Mouse (Mus musculus) embryonic fibroblast, embryonic 13.5 days (primary cell): ENCODE data around the gene Srrd. TPM values are rescaled to one million over a fixed set of nuclear protein-coding genes. Genes with fewer than 3 reads are reported as not detected.
A peak's percentile ranks its signal among the peaks of the same experiment; 100 is the strongest.

Experiments used
- H3K27ac ChIP-seq: 2 replicates; pipeline ENCODE4 v1.5.1; 2012; ENCODE audit warnings: low read length, control low read depth, inconsistent platforms; ENCODE audit not compliant: insufficient read depth
- H3K4me1 ChIP-seq: 2 replicates; pipeline ENCODE4 v1.6.1; 2011; ENCODE audit warnings: low read length; ENCODE audit not compliant: control insufficient read depth, insufficient read depth
- H3K4me3 ChIP-seq: 2 replicates; pipeline ENCODE4 v1.5.1; 2011; ENCODE audit warnings: mild to moderate bottlenecking, control low read depth, low read length; ENCODE audit not compliant: insufficient read depth
- CTCF ChIP-seq: IDR thresholded peaks from 2 replicates; pipeline ENCODE4 v1.5.1; 2011; ENCODE audit warnings: mild to moderate bottlenecking, control low read depth, low read length, moderate library complexity, borderline replicate concordance; ENCODE audit not compliant: insufficient read depth
- POLR2A ChIP-seq: IDR thresholded peaks from 2 replicates; pipeline ENCODE4 v1.6.1; 2011; ENCODE audit warnings: low read depth, mild to moderate bottlenecking, control low read depth, low read length, moderate library complexity
- polyA plus RNA-seq: library from polyadenylated mRNA; stranded (reverse); fragments of >200 nt; gene quantifications from 2 replicates; pipeline ENCODE4 v1.2.4, GENCODE M21; 2011; ENCODE audit warnings: low read depth; ENCODE audit not compliant: missing spikeins, insufficient read length

Gene Srrd
- polyA plus RNA-seq, 1 experiment: 19.2 TPM

- Histone ChIP-seq H3K4me3 (no peak overlapping the region), H3K27ac (no peak overlapping the region), H3K4me1 (no peaks in the 10 kb centered on the region)
- TF ChIP-seq POLR2A (no peak), CTCF (peak; percentile 60; the same call in 1 of the 2 replicates)
Observed at GRCm38 (mm10) chr5:112335473-112335872, 7.4 kb downstream of the Srrd start.

GRCm38 (mm10) chr5:112329805-112330564 is 12.9 kb downstream of the Srrd start:
- 0 out of 2 replicates have a peak, but pooled peaks cover 2% of the 10 kb centered on the region for H3K4me1 ChIP-seq
- no peak for TF ChIP-seq CTCF
- TF ChIP-seq POLR2A: no peak
- no peak overlapping the region for H3K27ac ChIP-seq
- no peak overlapping the region for H3K4me3 ChIP-seq

GRCm38 (mm10) chr5:112327854-112328253 is 15.0 kb downstream of the Srrd start:
- H3K27ac ChIP-seq: no peak overlapping the region
- TF ChIP-seq CTCF (no peak), POLR2A (no peak)
- no peak overlapping the region for H3K4me3 ChIP-seq
- H3K4me1 ChIP-seq: peaks cover 2% of the 10 kb centered on the region

- H3K27ac ChIP-seq: no peak overlapping the region
- no peak for TF ChIP-seq POLR2A
- TF ChIP-seq CTCF: no peak
- H3K4me1 ChIP-seq: peaks cover 2% of the 10 kb centered on the region
- peak overlapping the region; percentile 77 for H3K4me3 ChIP-seq
Observed at GRCm38 (mm10) chr5:112326446-112327009, 16.3 kb downstream of the Srrd start.

- Histone ChIP-seq H3K4me1 (peaks cover 2% of the 10 kb centered on the region), H3K27ac (peak within 1 kb of the TSS; percentile 59), H3K4me3 (peak within 1 kb of the TSS; percentile 77)
- TF ChIP-seq POLR2A: peak; percentile 91
- no peak for TF ChIP-seq CTCF
Observed at GRCm38 (mm10) chr5:112325546-112326445, 17.0 kb downstream of the Srrd start, which contains the start of gene Tfip11. Gene Tfip11 (plus strand): TSS chr5:112326358.

- no peak overlapping the region for H3K4me3 ChIP-seq
- peak overlapping the region; percentile 57 for H3K27ac ChIP-seq
- H3K4me1 ChIP-seq: peaks cover 2% of the 10 kb centered on the region
- TF ChIP-seq POLR2A (peak; percentile 59), CTCF (no peak)
Observed at GRCm38 (mm10) chr5:112324637-112325545, 17.9 kb downstream of the Srrd start.

- H3K4me1 ChIP-seq: peaks cover 2% of the 10 kb centered on the region
- TF ChIP-seq CTCF: no peak
- no peak for TF ChIP-seq POLR2A
- H3K27ac ChIP-seq: no peak overlapping the region
- no peak overlapping the region for H3K4me3 ChIP-seq
Observed at GRCm38 (mm10) chr5:112323246-112323645, 19.6 kb downstream of the Srrd start.

GRCm38 (mm10) chr5:112321376-112321775 is 21.5 kb downstream of the Srrd start:
- TF ChIP-seq CTCF (no peak), POLR2A (no peak)
- H3K4me1 ChIP-seq: no peaks in the 10 kb centered on the region; the same call in none of the 2 replicates
- no peak overlapping the region for H3K27ac ChIP-seq
- no peak overlapping the region for H3K4me3 ChIP-seq
